Mouse (Mus musculus): ENCODE measurements around the gene Adamtsl1. TPM values are rescaled to one million over a fixed set of nuclear protein-coding genes. Genes with fewer than 3 reads are reported as not detected.

The Adamtsl1 gene
- polyA plus RNA-seq, 1 experiment from 2014 or later, result 13.2 TPM

- H3K27me3 ChIP-seq (ENCODE audit: control insufficient read depth, insufficient read depth, low read length), result no peaks in the 10 kb centered on the region
- no peaks in the 10 kb centered on the region for H3K9me3 ChIP-seq (replicated peaks; ENCODE audit: control insufficient read depth, low read length)
- no peak overlapping the region for H3K9ac ChIP-seq (ENCODE audit: low read depth, low read length)
- H3K27ac ChIP-seq (ENCODE audit: low read depth, low read length), result no peak overlapping the region
- H3K4me1 ChIP-seq (ENCODE audit: control insufficient read depth, insufficient read depth, low read length), result no peaks in the 10 kb centered on the region
- no peak overlapping the region for H3K4me2 ChIP-seq
- WGBS (ENCODE audit: insufficient replicate concordance), result 57% methylated on average over 15 of the region's 15 CpGs
- H3K4me3 ChIP-seq (ENCODE audit: low read depth, low read length), result no peak overlapping the region
- no peak for ATAC-seq (replicated peaks; ENCODE audit: insufficient number of reproducible peaks, low FRiP score, low TSS enrichment)
- H3K36me3 ChIP-seq (ENCODE audit: control insufficient read depth, insufficient read depth, low read length), result no peaks in the 10 kb centered on the region
These were observed 902.5 kb downstream of the Adamtsl1 start for GRCm38 (mm10) chr4:86416401-86417025.

GRCm38 (mm10) chr4:86422586-86422985, 908.6 kb downstream of the Adamtsl1 start:
- Histone ChIP-seq H3K4me2 (no peak overlapping the region), H3K4me1 (ENCODE audit: control insufficient read depth, insufficient read depth, low read length) (peaks cover 10% of the 10 kb centered on the region), H3K27me3 (ENCODE audit: control insufficient read depth, insufficient read depth, low read length) (no peaks in the 10 kb centered on the region), H3K27ac (ENCODE audit: low read depth, low read length) (no peak overlapping the region), H3K9me3 (replicated peaks; ENCODE audit: control insufficient read depth, low read length) (no peaks in the 10 kb centered on the region), H3K4me3 (ENCODE audit: low read depth, low read length) (no peak overlapping the region), H3K36me3 (ENCODE audit: control insufficient read depth, insufficient read depth, low read length) (no peaks in the 10 kb centered on the region), H3K9ac (ENCODE audit: low read depth, low read length) (no peak overlapping the region)
- 79% methylated on average over 6 of the region's 6 CpGs for WGBS (ENCODE audit: insufficient replicate concordance)
- ATAC-seq (replicated peaks; ENCODE audit: insufficient number of reproducible peaks, low FRiP score, low TSS enrichment), result no peak

GRCm38 (mm10) chr4:86425581-86425980, 911.6 kb downstream of the Adamtsl1 start:
- Histone ChIP-seq H3K9ac (ENCODE audit: low read depth, low read length) (no peak overlapping the region), H3K27me3 (ENCODE audit: control insufficient read depth, insufficient read depth, low read length) (no peaks in the 10 kb centered on the region), H3K9me3 (replicated peaks; ENCODE audit: control insufficient read depth, low read length) (no peaks in the 10 kb centered on the region), H3K4me1 (ENCODE audit: control insufficient read depth, insufficient read depth, low read length) (peaks cover 10% of the 10 kb centered on the region), H3K36me3 (ENCODE audit: control insufficient read depth, insufficient read depth, low read length) (no peaks in the 10 kb centered on the region), H3K4me2 (no peak overlapping the region), H3K4me3 (ENCODE audit: low read depth, low read length) (no peak overlapping the region), H3K27ac (ENCODE audit: low read depth, low read length) (no peak overlapping the region)
- 56% methylated on average over 7 of the region's 7 CpGs for WGBS (ENCODE audit: insufficient replicate concordance)
- no peak for ATAC-seq (replicated peaks; ENCODE audit: insufficient number of reproducible peaks, low FRiP score, low TSS enrichment)

GRCm38 (mm10) chr4:86426549-86426948, 912.6 kb downstream of the Adamtsl1 start:
- H3K4me2 ChIP-seq, result no peak overlapping the region
- ATAC-seq (replicated peaks; ENCODE audit: insufficient number of reproducible peaks, low FRiP score, low TSS enrichment), result no peak
- no peak overlapping the region for H3K4me3 ChIP-seq (ENCODE audit: low read depth, low read length)
- H3K9me3 ChIP-seq (replicated peaks; ENCODE audit: control insufficient read depth, low read length), result no peaks in the 10 kb centered on the region
- H3K36me3 ChIP-seq (ENCODE audit: control insufficient read depth, insufficient read depth, low read length), result no peaks in the 10 kb centered on the region
- peaks cover 10% of the 10 kb centered on the region for H3K4me1 ChIP-seq (ENCODE audit: control insufficient read depth, insufficient read depth, low read length)
- WGBS (ENCODE audit: insufficient replicate concordance), result 85% methylated on average over 11 of the region's 11 CpGs
- no peak overlapping the region for H3K9ac ChIP-seq (ENCODE audit: low read depth, low read length)
- H3K27me3 ChIP-seq (ENCODE audit: control insufficient read depth, insufficient read depth, low read length), result no peaks in the 10 kb centered on the region
- H3K27ac ChIP-seq (ENCODE audit: low read depth, low read length), result no peak overlapping the region

- no peaks in the 10 kb centered on the region for H3K9me3 ChIP-seq (replicated peaks; ENCODE audit: control insufficient read depth, low read length)
- no peak overlapping the region for H3K4me2 ChIP-seq
- no peak overlapping the region for H3K4me3 ChIP-seq (ENCODE audit: low read depth, low read length)
- H3K27me3 ChIP-seq (ENCODE audit: control insufficient read depth, insufficient read depth, low read length), result no peaks in the 10 kb centered on the region
- WGBS (ENCODE audit: insufficient replicate concordance), result 52% methylated on average over 5 of the region's 5 CpGs
- no peak overlapping the region for H3K27ac ChIP-seq (ENCODE audit: low read depth, low read length)
- ATAC-seq (replicated peaks; ENCODE audit: insufficient number of reproducible peaks, low FRiP score, low TSS enrichment), result no peak
- H3K36me3 ChIP-seq (ENCODE audit: control insufficient read depth, insufficient read depth, low read length), result no peaks in the 10 kb centered on the region
- H3K4me1 ChIP-seq (ENCODE audit: control insufficient read depth, insufficient read depth, low read length), result peaks cover 10% of the 10 kb centered on the region
- H3K9ac ChIP-seq (ENCODE audit: low read depth, low read length), result no peak overlapping the region
These were observed 913.3 kb downstream of the Adamtsl1 start for GRCm38 (mm10) chr4:86427312-86427711.

- WGBS (ENCODE audit: insufficient replicate concordance), result 81% methylated on average over 6 of the region's 6 CpGs
- ATAC-seq (replicated peaks; ENCODE audit: insufficient number of reproducible peaks, low FRiP score, low TSS enrichment), result no peak
- H3K9me3 ChIP-seq (replicated peaks; ENCODE audit: control insufficient read depth, low read length), result no peaks in the 10 kb centered on the region
- no peak overlapping the region for H3K27ac ChIP-seq (ENCODE audit: low read depth, low read length)
- H3K4me3 ChIP-seq (ENCODE audit: low read depth, low read length), result no peak overlapping the region
- H3K27me3 ChIP-seq (ENCODE audit: control insufficient read depth, insufficient read depth, low read length), result no peaks in the 10 kb centered on the region
- H3K4me1 ChIP-seq (ENCODE audit: control insufficient read depth, insufficient read depth, low read length), result peaks cover 10% of the 10 kb centered on the region
- H3K9ac ChIP-seq (ENCODE audit: low read depth, low read length), result no peak overlapping the region
- no peaks in the 10 kb centered on the region for H3K36me3 ChIP-seq (ENCODE audit: control insufficient read depth, insufficient read depth, low read length)
- H3K4me2 ChIP-seq, result no peak overlapping the region
These were observed 914.2 kb downstream of the Adamtsl1 start for GRCm38 (mm10) chr4:86428091-86428745.

- no peak for ATAC-seq (replicated peaks; ENCODE audit: insufficient number of reproducible peaks, low FRiP score, low TSS enrichment)
- Histone ChIP-seq H3K27me3 (ENCODE audit: control insufficient read depth, insufficient read depth, low read length) (no peaks in the 10 kb centered on the region), H3K4me3 (ENCODE audit: low read depth, low read length) (no peak overlapping the region), H3K9me3 (replicated peaks; ENCODE audit: control insufficient read depth, low read length) (no peaks in the 10 kb centered on the region), H3K36me3 (ENCODE audit: control insufficient read depth, insufficient read depth, low read length) (no peaks in the 10 kb centered on the region), H3K4me2 (no peak overlapping the region), H3K27ac (ENCODE audit: low read depth, low read length) (no peak overlapping the region), H3K9ac (ENCODE audit: low read depth, low read length) (no peak overlapping the region), H3K4me1 (ENCODE audit: control insufficient read depth, insufficient read depth, low read length) (no peaks in the 10 kb centered on the region)
- 83% methylated on average over 3 of the region's 3 CpGs for WGBS (ENCODE audit: insufficient replicate concordance)
These were observed 921.7 kb downstream of the Adamtsl1 start for GRCm38 (mm10) chr4:86435631-86436030.

- no peak overlapping the region for H3K4me3 ChIP-seq (ENCODE audit: low read depth, low read length)
- H3K36me3 ChIP-seq (ENCODE audit: control insufficient read depth, insufficient read depth, low read length), result no peaks in the 10 kb centered on the region
- ATAC-seq (replicated peaks; ENCODE audit: insufficient number of reproducible peaks, low FRiP score, low TSS enrichment), result no peak
- no peak overlapping the region for H3K4me2 ChIP-seq
- H3K9me3 ChIP-seq (replicated peaks; ENCODE audit: control insufficient read depth, low read length), result no peaks in the 10 kb centered on the region
- 89% methylated on average over 3 of the region's 3 CpGs for WGBS (ENCODE audit: insufficient replicate concordance)
- no peak overlapping the region for H3K27ac ChIP-seq (ENCODE audit: low read depth, low read length)
- no peaks in the 10 kb centered on the region for H3K4me1 ChIP-seq (ENCODE audit: control insufficient read depth, insufficient read depth, low read length)
- no peak overlapping the region for H3K9ac ChIP-seq (ENCODE audit: low read depth, low read length)
- no peaks in the 10 kb centered on the region for H3K27me3 ChIP-seq (ENCODE audit: control insufficient read depth, insufficient read depth, low read length)
These were observed 922.4 kb downstream of the Adamtsl1 start for GRCm38 (mm10) chr4:86436336-86436735.

- 72% methylated on average over 3 of the region's 3 CpGs for WGBS (ENCODE audit: insufficient replicate concordance)
- no peaks in the 10 kb centered on the region for H3K9me3 ChIP-seq (replicated peaks; ENCODE audit: control insufficient read depth, low read length)
- no peak for ATAC-seq (replicated peaks; ENCODE audit: insufficient number of reproducible peaks, low FRiP score, low TSS enrichment)
- H3K36me3 ChIP-seq (ENCODE audit: control insufficient read depth, insufficient read depth, low read length), result no peaks in the 10 kb centered on the region
- H3K4me3 ChIP-seq (ENCODE audit: low read depth, low read length), result no peak overlapping the region
- H3K9ac ChIP-seq (ENCODE audit: low read depth, low read length), result no peak overlapping the region
- H3K4me2 ChIP-seq, result no peak overlapping the region
- H3K4me1 ChIP-seq (ENCODE audit: control insufficient read depth, insufficient read depth, low read length), result no peaks in the 10 kb centered on the region
- H3K27me3 ChIP-seq (ENCODE audit: control insufficient read depth, insufficient read depth, low read length), result no peaks in the 10 kb centered on the region
- H3K27ac ChIP-seq (ENCODE audit: low read depth, low read length), result no peak overlapping the region
These were observed 936.5 kb downstream of the Adamtsl1 start for GRCm38 (mm10) chr4:86450468-86450867.

All from heart, embryonic 11.5 days (tissue).